Mouse (Mus musculus) heart, embryonic 14.5 days (tissue): ENCODE measurements at regions not wholly inside any gene's neighbourhood (a gene's known extent, or its start where the extent isn't known, plus 50 kb on each side); places are given as distances from the start of the nearest gene placed in this dataset.

Experiments
- ATAC-seq: fragments of 200-750 bp; cut with Nextera tagmentation; 2 replicates; pipeline ENCODE4 v1.8.0; 2017; ENCODE audit warnings: low read depth, moderate TSS enrichment; ENCODE audit not compliant: insufficient number of reproducible peaks, insufficient read depth, low FRiP score
- H3K27ac ChIP-seq, 2 experiments: fragments of 200-500 bp in 1 of 2; fragments of 300-500 bp in 1 of 2; sonication (generic) in 1 of 2; replicated peaks in 1 of 2; 2 replicates each; pipeline ENCODE4 v1.5.1; 2012 to 2014; ENCODE audit warnings: low read depth in 2 of 2, low read length in 2 of 2, control low read depth in 1 of 2, mild to moderate bottlenecking in 1 of 2, mixed read lengths in 1 of 2; ENCODE audit not compliant: control insufficient read depth in 1 of 2, insufficient read depth in 1 of 2
- H3K27me3 ChIP-seq: fragments of 300-500 bp; sonication (generic); 2 replicates; pipeline ENCODE4 v1.6.1; 2014; ENCODE audit warnings: mild to moderate bottlenecking, low read length, control low read depth; ENCODE audit not compliant: control insufficient read depth, insufficient read depth
- H3K36me3 ChIP-seq: fragments of 300-500 bp; sonication (generic); 2 replicates; pipeline ENCODE4 v1.6.1; 2014; ENCODE audit warnings: mild to moderate bottlenecking, control low read depth, low read length, mixed read lengths; ENCODE audit not compliant: control insufficient read depth, insufficient read depth
- H3K4me1 ChIP-seq, 2 experiments: fragments of 200-500 bp in 1 of 2; fragments of 300-500 bp in 1 of 2; sonication (generic) in 1 of 2; 2 replicates each; pipeline ENCODE4 v1.6.1; 2012 to 2014; ENCODE audit warnings: low read length in 2 of 2, control low read depth in 1 of 2, mixed read lengths in 1 of 2; ENCODE audit not compliant: control insufficient read depth in 2 of 2, insufficient read depth in 2 of 2
- H3K4me2 ChIP-seq: fragments of 300-500 bp; sonication (generic); 2 replicates; pipeline ENCODE4 v1.6.1; 2014; ENCODE audit warnings: mild to moderate bottlenecking, low read length
- H3K4me3 ChIP-seq, 2 experiments: fragments of 200-500 bp in 1 of 2; fragments of 300-500 bp in 1 of 2; sonication (generic) in 1 of 2; 2 replicates each; pipeline ENCODE4 v1.5.1; 2012 to 2014; ENCODE audit warnings: low read length in 2 of 2, mild to moderate bottlenecking in 2 of 2, control low read depth in 1 of 2, low read depth in 1 of 2, moderate library complexity in 1 of 2; ENCODE audit not compliant: control insufficient read depth in 1 of 2, insufficient read depth in 1 of 2
- H3K9ac ChIP-seq: fragments of 300-500 bp; sonication (generic); 2 replicates; pipeline ENCODE4 v1.6.1; 2014; ENCODE audit warnings: mild to moderate bottlenecking, low read length
- H3K9me3 ChIP-seq: fragments of 300-500 bp; sonication (generic); 2 replicates; pipeline ENCODE4 v1.6.1; 2016; ENCODE audit warnings: low read length, control low read depth; ENCODE audit not compliant: control insufficient read depth
- WGBS: fragments of 180-500 bp; shearing (Covaris S2); extraction: QIAGEN DNeasy Blood & Tissue Kit; methylation state at CpG from one replicate; pipeline ENCODE4 v1.1.7; 2014; 5-methylcytosine and 5-hydroxymethylcytosine counted together

DNA sequence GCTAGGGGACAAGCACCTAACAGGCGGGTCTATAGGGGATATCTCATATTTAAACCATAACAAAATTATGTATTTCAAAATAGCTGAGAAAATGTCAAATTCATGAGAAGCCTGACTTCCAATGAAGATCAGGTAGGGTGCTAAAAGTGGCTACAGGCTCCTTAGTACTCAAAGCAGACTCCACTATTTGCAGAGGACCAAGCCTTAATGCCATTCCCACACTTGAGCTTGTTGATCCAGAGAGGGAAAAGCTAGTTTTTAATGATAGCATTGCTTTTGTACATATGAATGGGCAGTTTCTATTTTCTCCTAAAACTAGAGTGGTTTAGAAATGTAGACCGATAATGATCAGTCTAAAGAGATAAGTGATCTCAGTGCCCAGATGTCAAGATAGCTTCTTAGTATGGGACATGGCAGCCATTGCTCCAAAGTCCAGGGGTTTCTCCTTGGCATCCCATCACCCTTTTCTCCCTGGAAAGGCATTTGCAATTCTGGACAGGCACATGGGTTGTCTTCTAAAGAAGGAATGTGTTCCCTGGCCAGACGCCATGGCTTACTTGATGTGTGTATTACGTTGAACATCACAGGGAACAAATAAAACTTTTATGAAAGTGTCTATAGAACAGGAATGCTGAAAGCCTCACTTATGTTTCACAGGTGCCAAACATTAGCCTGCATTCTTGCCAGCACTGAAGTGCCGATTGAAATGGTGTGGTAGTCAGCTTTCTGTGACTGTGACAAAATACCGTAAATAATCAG lies 106.9 kb upstream of the Foxa2 start:
- Histone ChIP-seq H3K27me3 (no peaks in the 10 kb centered on the region), H3K4me2 (no peak overlapping the region), H3K4me1 (no peaks in the 10 kb centered on the region), H3K36me3 (no peaks in the 10 kb centered on the region), H3K4me3 (no peak overlapping the region), H3K9me3 (no peaks in the 10 kb centered on the region), H3K9ac (no peak overlapping the region), H3K27ac (no peak overlapping the region)
- 76% methylated on average over 6 of the region's 6 CpGs for WGBS
- ATAC-seq, result no peak

DNA sequence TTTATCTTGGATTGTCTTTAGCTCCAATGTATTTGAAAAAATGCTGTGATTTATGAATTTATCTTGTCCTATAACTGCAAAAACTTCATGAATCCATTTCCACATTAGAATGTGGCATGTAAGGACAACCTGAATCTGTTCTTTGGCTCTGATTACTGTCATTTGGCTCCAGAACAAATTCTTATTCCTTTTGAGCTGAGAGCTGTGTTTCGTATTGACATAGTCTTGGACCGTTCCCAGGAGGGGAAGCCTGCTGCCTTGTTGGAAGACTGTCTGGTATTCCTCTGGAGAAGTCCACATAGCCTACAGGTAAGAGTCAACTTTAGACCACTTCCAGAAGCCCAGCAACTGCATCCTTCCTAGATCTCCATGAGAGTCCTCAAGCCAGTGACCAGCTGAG lies 109.4 kb upstream of the Foxa2 start:
- Histone ChIP-seq H3K9me3 (no peaks in the 10 kb centered on the region), H3K27me3 (no peaks in the 10 kb centered on the region), H3K4me3 (no peak overlapping the region), H3K4me2 (no peak overlapping the region), H3K36me3 (no peaks in the 10 kb centered on the region), H3K9ac (no peak overlapping the region), H3K4me1 (peaks cover 0 to 2% of the 10 kb centered on the region in 2 experiments; a peak in 2 of 4 replicates), H3K27ac (no peak overlapping the region)
- no peak for ATAC-seq
- WGBS, result 63% methylated on average over 2 of the region's 2 CpGs

DNA sequence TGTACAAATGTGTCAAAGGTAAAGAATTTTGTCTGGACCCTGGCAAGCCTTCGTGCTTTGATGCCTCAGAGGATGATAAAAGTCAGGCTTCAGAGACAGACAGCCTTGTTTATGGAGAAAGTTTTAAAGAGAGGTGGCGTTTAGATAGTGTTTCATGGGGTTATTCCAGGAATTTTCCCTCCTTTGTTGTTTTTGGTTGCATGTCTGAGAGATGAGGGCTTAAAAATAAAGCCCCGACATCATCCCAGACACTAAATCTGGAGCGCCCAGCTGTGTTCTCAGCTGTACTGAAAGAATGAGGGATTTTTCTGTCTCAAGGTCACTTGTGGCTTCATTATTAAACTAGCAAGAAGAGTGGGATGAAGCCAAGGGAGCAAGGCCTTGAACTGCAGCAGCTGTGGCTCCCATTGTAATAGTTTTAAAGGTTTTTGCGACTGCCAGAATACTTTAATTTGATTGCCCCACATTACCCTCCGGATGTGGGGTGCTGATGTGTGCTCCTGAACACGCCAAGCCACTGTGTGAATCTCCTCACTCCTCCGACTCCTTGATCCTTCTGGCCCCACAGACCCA lies 112.3 kb upstream of the Foxa2 start:
- H3K4me1 ChIP-seq, result peaks cover 0 to 2% of the 10 kb centered on the region in 2 experiments; a peak in 2 of 4 replicates
- no peak overlapping the region for H3K9ac ChIP-seq
- no peaks in the 10 kb centered on the region for H3K36me3 ChIP-seq
- no peaks in the 10 kb centered on the region for H3K27me3 ChIP-seq
- H3K4me3 ChIP-seq, result no peak overlapping the region
- no peaks in the 10 kb centered on the region for H3K9me3 ChIP-seq
- 66% methylated on average over 8 of the region's 8 CpGs for WGBS
- no peak overlapping the region for H3K27ac ChIP-seq
- ATAC-seq, result no peak
- H3K4me2 ChIP-seq, result no peak overlapping the region

DNA sequence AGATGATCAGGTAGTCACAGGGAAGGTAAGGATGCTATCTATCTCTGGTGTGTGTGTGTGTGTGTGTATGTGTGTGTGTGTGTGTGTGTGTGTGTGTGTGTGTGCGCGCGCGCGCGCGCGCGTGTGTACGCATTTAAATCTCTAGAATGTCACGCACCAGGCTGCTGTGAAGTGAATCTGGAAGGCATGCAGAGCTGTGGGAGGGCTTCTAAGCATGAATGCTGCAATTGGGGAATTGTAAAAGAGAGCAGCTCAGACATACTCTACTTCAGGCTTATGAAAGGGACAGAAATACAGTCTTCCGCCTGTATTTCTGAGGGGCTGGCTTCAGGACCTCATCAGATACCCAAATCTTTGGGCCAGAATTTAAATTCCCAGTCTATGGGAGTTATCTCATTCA lies 114.2 kb upstream of the Foxa2 start:
- H3K27me3 ChIP-seq, result no peaks in the 10 kb centered on the region
- H3K36me3 ChIP-seq, result no peaks in the 10 kb centered on the region
- peaks cover 0 to 2% of the 10 kb centered on the region in 2 experiments; a peak in 2 of 4 replicates for H3K4me1 ChIP-seq
- no peak overlapping the region for H3K4me2 ChIP-seq
- no peak overlapping the region for H3K4me3 ChIP-seq
- ATAC-seq, result no peak
- no peaks in the 10 kb centered on the region for H3K9me3 ChIP-seq
- H3K9ac ChIP-seq, result no peak overlapping the region
- H3K27ac ChIP-seq, result no peak overlapping the region
- 95% methylated on average over 12 of the region's 12 CpGs for WGBS

DNA sequence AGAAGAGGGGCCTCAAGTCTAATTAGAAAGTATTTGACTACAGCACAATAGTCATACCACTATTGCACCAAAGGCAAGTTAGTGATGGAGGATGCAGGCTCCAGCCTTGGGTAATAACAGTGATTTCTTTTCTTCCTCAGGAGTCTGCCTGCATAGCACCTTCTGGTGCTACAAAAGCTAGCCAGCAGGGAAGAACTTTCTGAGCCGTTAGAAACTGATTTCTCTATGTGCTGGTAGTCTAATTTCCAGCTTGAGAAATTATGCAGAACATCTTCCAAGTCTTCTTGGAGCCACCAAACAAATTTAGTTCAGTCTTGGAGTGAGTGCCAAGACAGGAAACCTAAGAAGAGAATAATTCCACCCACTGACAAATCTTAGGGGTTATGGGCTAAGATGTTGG lies 115.2 kb upstream of the Foxa2 start:
- H3K9me3 ChIP-seq, result no peaks in the 10 kb centered on the region
- ATAC-seq, result no peak
- H3K36me3 ChIP-seq, result no peaks in the 10 kb centered on the region
- no peak overlapping the region for H3K4me3 ChIP-seq
- no peak overlapping the region for H3K4me2 ChIP-seq
- no peak overlapping the region for H3K27ac ChIP-seq
- H3K4me1 ChIP-seq, result peaks cover 0 to 2% of the 10 kb centered on the region in 2 experiments; a peak in 2 of 4 replicates
- no peaks in the 10 kb centered on the region for H3K27me3 ChIP-seq
- H3K9ac ChIP-seq, result no peak overlapping the region
- 76% methylated on average over 1 of the region's 1 CpGs for WGBS

DNA sequence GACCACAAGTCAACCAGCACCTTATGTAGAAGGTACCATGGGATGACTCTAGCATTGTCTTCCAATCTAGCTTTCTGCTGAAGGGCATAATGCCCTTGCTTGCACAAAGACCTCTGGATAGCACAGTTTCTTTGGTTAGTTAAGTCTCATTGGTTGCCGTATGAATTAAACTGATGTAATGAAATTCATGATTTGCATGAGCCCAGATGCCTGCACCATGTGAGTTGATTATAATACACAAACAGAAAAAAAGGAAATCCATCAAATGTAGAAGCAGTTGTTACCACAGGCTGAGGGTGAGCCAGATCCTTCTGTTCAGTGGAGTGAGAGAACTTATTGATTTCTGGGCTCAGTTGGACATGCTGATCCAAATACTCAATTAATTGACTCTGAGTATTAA lies 115.8 kb upstream of the Foxa2 start:
- Histone ChIP-seq H3K36me3 (no peaks in the 10 kb centered on the region), H3K4me1 (peaks cover 0 to 2% of the 10 kb centered on the region in 2 experiments; a peak in 2 of 4 replicates), H3K4me2 (no peak overlapping the region), H3K27ac (no peak overlapping the region), H3K4me3 (no peak overlapping the region), H3K9me3 (no peaks in the 10 kb centered on the region), H3K9ac (no peak overlapping the region), H3K27me3 (no peaks in the 10 kb centered on the region)
- WGBS, result 88% methylated on average over 1 of the region's 1 CpGs
- ATAC-seq, result no peak

DNA sequence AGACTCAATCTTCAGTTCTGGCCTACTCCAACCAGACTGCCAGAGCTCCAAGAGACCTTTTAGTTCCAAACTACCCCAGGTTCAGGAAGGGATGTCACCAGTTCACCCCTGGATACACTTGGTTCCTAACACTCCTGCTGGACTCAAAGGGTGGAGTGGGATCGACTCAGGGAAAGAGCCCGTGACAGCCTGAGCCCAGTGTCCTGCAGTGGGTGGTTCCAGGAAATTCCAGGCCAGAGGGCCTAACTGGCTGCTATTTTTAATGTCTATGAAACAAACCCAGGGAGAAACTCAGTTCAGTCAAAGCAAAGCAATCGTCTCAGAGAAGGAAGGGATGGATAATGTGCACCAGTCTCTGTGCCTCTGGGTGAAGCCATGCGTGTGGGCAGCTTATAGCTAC lies 124.3 kb upstream of the Foxa2 start:
- 24% methylated on average over 4 of the region's 4 CpGs for WGBS
- H3K27ac ChIP-seq, result peak overlapping the region; percentile 72 to 73
- peaks cover 5 to 12% of the 10 kb centered on the region in 2 experiments for H3K4me1 ChIP-seq
- no peak overlapping the region for H3K9ac ChIP-seq
- no peak for ATAC-seq
- no peak overlapping the region for H3K4me2 ChIP-seq
- H3K9me3 ChIP-seq, result no peaks in the 10 kb centered on the region
- no peak overlapping the region for H3K4me3 ChIP-seq
- H3K27me3 ChIP-seq, result no peaks in the 10 kb centered on the region
- H3K36me3 ChIP-seq, result no peaks in the 10 kb centered on the region
